Mouse (Mus musculus): Measurements from ENCODE around the gene Syt14.

Gene Syt14

DNA sequence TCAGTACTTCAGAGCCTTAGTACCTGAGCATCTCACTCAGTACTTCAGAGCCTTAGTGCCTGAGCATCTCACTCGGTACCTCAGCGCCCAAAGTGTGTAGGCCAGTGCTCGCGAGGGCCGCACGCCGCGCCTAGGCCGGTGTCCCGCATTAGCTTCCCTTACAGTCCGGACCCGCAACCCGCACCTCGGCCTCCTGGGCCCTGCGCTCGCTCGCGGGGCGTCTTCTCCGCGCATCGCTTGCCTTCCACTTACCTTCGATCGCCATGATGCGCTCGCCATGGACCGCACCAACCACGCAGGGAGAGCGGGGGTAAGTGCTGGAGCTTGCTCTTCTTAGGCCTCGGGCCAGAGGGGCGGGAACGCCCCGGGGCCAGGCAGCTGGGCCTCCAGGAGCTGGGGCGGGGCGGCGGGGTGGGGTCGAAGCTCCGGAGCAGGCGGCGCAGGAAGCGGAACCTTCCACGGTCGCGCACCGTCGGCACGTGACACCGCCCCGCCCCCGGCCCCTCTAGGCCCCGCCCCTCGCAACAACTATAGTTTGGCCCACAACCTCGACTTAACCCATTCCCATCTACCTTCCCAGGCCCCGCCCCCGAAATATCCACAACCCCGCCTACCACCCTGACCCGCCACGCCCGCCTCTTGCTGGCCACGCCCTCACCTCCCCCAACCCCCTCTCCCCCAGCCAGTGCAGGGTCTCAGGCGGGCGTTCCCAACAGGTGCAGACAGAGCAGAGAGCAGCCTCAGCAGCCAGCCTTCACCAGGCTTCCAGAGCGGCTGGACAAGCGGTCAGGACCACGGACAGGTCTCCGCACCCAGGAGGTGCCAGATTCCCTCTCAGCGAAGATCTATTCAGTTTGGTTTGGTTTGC lies at the start of gene Syt14:
Gene Syt14, minus strand, starts transcription at position 405 of the 868 bp plus-strand sequence.
- peak; percentile 2 for DNase-seq (ENCODE audit: low read depth)

DNA sequence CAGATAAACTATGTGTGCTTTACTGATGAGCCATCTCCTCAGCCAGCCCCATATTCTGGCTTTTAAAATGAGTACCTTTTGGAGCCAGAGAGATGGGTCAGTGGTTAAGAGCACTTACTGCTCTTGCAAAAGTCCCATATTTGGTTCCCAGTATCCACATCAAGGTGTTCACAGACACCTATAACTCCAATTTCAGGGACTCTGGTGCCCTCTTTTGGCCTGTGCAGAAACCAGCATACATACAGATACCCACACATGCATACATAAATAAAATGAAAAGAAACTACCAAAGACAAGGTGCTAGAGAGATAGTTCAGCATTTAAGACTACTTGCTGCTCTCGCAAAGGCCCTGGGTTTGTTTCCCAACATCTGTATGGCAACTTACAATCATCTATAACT lies 48.4 kb upstream of the Syt14 start:
- DNase-seq (ENCODE audit: low read depth): no peak

DNA sequence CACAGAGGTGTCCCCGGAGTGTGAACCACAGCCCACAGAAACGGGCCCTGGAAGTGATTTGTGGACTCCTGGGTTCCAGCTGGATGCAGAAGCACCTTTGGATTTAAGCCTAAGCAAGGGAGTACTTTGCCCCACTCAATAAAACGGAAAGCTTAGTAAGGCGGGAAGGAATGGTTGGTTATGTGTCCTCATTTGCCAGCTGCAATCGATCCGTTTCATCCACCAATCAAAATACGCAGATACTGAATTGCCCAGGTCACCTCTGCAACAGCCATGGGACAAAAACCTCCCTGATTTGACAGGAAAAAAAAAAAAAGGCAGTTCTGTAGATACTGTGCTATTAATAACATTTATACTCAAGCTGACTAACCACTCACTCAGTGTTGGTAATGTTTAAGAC lies 47.5 kb upstream of the Syt14 start:
- no peak for DNase-seq (ENCODE audit: low read depth)

DNA sequence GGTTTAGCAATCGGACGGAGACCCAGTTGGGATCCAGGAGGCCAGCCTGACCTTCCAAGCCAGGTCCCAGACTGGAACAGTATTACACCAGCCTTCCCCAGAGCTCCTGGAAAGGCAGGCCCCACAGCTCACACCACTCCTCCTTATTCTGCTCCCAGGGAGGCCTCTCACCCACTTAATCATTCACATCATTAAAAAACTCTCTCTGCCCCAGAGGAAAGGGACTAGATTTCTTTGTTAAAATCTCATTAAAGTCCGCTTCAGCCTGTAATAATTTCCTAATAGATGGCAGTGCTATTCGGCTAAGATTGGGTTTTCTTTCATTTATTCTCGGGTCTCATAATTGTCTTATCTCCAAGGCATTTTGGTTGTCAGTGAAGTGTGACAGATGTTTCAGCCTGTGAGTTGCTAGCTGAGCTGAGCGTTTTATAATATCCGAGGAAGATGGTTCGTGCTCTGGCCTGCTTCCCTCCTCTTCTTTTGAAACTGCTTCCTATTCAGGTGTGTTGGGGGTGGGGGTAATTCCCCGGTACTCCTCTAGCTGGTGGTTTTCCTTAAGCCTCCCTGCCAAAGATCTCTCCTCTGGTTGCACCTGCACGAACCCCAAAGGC lies 46.8 kb upstream of the Syt14 start:
- no peak for DNase-seq (ENCODE audit: low read depth)

DNA sequence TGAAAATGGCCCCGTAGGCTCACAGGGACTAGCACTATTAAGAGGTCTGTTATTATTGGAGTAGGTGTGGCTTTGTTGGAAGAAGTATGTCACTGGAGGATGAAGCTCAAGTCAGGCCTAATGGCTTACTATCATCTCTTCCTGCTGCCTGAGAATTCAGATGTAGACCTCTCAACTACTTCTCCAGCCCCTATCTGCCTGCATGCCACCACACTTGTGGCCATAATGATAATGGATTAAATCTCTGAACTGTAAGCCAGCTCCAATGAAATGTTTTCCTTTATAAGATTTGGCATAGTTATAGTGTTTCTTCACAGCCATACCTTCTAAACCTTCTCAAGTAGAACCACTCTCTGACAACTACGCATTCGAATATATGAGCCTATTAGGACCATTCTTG lies 27.0 kb upstream of the Syt14 start:
- no peak for DNase-seq (ENCODE audit: low read depth)

DNA sequence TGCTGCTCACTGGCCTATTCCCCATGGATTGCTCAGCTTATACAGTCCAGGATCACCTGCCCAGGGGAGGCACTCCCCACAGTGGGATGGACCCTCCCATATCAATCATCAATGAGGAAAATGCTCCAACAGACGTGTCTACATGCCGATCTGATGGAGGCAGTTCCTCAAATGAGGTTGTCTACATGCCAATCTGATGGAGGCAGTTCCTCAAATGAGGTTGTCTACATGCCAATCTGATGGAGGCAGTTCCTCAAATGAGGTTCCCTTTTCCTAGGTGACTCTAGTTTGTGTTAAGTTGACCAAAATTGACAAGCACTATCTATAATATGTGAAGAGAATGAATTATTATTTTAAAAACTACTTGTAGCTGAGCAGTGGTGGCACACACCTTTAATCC lies 24.6 kb upstream of the Syt14 start:
- DNase-seq (ENCODE audit: low read depth): no peak

DNA sequence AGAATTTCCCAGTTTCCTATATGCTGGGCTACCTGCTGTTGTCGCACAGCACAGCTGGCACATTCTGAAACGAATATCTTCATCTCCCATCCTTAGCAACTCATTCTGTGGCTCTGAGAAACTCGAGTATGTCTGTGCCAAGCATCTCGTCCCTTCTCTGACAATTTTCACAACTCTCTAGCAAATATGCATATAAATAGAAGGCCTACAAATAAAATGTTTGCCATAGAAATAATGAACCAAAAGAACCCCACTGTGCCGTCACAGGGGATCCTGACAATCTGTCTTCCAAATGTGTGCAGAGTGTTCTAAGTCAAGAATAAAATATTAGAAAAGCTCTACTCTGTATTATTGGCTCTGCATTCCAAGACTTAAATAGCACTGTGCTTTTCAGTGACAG lies 24.0 kb upstream of the Syt14 start:
- no peak for DNase-seq (ENCODE audit: low read depth)

DNA sequence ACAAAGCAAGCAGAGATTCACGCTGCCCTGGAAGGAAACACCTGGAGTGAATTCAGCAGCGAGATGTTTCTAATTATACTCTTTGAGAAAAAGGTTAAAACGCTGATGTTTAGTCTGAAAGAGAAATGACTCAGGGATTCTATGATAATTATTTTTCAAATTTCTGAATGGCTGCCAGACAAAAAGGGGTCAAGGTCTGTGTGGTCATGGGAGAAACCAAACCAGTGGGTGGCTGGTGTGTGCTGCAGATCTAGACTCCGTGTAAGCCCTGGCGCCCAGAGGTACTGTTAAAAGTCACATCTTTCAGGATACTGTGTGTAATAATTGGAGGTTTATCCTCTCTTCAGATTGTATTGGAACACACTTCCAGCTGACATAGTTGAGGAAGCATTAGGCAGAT lies 18.8 kb upstream of the Syt14 start:
- no peak for DNase-seq (ENCODE audit: low read depth)

DNA sequence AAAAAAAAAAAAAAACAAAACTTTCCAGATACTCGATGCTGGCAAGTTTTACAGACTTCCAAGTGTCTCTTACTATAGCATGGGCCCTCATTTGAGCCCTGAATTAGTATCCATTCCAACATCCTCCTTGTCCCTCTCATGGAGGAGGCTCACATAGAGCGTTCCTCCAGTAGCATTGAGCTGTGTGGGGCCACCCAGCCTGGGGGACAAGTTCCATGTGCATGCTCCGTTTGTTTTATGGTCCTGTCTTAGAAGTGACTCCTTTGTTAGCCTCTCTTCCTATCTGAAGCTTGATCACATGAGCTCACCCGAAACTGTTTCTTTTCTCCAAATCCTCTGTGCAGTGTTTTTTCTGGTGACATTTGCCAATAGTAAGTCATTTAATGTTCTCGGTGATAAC lies 17.5 kb upstream of the Syt14 start:
- no peak for DNase-seq (ENCODE audit: low read depth)

DNA sequence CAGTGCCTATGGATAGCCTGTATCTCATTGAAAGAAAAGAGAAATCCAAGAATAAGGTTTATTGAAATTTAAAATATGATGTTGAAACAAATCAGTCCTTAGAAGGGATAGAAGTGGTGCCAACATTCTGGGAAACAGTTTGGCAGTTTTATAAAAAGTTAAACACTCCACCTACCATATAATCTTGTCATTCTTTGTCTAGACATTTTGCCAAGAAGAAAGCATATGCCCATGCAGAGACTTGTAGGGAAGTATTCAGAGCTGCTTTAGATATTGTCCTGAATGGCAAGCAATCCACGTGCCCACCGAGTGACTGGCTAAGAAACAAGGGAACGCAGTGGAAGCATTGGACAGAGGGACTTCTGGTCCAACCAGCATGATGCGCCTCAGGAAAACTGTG lies 12.0 kb upstream of the Syt14 start:
- DNase-seq (ENCODE audit: low read depth): no peak

DNA sequence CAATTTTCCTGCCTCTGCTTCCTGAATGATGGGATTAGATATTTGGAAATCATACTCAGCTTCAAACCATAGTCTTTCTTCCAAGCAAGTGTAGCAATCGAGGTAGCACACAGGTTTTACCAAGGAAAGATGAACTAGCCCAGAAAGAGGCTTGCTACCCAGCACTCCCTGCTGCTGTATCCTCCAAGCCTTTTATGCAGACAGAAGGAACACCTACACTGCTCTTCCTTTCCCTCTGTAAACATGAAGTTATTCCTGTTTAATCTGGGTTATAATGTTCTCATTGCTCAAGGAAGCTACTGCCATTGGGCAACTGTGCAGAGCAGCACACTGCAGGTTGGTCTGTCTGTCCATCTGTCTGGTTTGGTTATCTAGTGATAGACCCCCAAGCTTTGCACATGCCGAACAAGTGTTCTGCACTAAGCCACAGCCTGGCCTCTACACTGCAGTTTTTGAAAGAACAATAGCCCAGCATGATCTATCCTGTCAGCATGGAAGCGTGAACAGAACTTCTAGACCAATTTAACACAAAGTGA lies 7.3 kb upstream of the Syt14 start:
- no peak for DNase-seq (ENCODE audit: low read depth)

DNA sequence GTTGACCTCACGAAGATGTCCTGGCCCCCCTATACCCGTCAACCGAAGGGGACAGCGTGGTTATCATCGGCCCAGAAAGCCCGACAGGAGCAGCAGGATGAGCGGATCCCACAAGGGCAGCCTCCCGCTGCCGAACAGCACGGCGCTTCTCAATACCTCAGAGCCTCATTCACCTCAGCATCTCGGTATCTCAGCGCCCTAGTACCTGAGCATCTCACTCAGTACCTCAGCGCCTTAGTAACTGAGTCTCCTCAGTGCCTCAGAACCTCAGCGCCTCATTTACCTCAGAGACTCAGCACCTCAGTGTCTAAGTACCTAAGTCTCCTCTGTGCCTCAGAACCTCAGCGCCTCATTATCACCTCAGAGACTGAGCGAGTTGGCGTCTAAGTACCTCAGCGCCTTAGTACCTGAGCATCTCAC lies 614 bp downstream of the Syt14 start:
- DNase-seq (ENCODE audit: low read depth): no peak

DNA sequence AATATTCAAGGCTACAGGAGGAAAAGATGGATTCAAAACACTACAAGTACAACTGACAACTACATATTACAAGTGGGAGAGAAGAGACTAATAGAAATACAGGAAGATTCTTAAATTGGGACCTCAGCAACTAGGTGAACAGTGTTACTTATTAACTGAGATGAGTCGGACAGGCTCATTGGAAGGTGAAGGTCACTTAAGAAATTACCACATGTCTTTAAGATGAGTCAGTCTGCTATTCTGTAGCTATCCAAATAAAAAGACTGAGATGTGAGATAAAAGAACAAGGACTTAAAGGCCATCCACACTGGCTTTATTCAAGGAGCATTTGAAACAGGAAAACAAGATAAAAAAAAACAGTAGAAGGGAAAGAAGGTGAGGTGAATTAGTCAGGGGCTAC lies 11.3 kb downstream of the Syt14 start:
- DNase-seq (ENCODE audit: low read depth): no peak

DNA sequence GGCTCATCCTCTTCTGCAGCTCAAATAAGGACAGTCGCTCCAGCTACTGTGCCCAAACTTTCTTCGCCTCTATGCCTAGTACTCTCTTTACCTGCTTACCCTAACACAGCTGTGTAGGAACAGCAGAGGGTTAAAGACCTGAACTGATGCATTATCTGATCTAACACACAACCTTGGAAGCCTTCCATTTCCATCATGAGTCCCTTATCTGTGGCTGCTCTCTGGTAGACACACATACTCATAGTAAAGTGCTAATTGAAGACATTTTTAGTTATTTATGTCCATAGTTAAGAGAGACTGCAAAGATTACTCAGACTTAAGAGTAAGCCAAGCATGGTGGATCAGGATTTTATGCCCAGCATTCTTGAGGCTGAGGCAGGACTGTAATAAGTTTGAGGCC lies 23.2 kb downstream of the Syt14 start:
- DNase-seq (ENCODE audit: low read depth): no peak

DNA sequence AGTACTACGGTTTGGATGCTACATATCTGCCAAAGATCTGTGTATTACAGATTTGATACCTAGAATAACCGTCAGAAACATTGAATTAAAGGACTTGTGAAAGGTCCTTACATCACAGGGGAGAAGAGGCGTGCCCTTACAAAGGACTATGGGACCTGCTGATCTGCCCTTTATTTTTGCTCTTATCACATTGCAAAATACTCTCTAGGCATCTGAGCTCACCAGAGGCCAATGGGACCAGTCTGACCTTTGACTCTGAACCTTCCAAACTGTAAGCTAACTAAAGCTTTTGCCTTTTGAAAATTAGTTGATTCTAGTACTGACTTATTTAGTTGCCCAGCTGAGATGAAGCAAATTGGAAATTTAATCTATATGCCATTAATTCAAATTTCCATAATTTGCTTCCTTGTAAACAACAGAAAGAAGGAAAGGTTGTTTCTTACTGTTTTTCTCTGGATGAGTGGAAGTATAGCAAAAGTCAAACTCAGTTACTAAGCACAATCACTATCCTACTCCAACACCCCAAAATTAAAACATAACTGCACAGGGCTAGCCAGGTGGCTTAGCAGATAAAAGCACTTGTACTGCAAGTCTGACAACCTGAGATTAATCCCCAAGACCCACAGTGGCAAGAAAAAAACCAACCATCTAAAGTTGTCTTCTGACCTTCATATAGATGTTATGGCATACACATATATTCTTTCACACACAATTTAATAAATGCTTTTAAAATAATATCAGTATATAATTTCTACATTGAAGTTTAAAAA lies 24.4 kb downstream of the Syt14 start:
- DNase-seq (ENCODE audit: low read depth): no peak

DNA sequence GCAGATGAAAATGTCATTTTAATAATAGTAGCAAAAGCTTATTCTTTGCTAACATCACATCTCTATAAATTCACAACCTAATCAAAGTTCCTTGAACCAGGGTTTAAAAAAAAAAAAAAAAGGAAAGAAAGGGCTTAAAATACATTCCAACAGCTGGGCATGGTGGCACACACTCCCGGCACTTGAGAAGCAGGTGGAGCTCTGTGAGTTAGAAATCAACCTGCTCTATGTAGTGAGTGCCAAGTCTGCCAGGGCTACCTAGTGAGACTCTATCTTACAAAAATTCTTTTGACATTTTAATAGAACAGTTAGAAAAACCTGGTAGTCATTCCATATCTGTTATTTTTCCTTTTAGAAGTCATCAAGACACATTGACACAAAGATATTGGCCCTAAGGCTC lies 31.0 kb downstream of the Syt14 start:
- DNase-seq (ENCODE audit: low read depth): no peak

DNA sequence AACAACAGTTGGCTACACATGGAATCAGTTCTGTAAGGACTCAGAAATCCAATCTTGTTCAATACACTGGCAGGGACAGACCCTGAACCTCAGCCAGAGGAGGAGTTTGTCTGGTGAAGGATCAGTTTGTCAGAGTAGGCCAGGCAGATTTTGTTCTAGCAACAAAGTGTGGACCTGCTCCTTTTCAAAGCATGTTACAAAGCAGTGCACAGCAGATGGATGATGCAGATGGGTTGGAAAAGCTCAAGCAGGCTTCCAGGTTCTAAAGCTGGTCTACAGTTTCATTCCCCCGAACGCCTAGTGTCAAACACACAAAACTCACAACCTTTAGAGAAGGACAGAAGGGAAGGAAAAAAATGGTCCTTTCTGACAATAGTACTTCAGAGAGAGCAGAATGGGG lies 31.6 kb downstream of the Syt14 start:
- no peak for DNase-seq (ENCODE audit: low read depth)

DNA sequence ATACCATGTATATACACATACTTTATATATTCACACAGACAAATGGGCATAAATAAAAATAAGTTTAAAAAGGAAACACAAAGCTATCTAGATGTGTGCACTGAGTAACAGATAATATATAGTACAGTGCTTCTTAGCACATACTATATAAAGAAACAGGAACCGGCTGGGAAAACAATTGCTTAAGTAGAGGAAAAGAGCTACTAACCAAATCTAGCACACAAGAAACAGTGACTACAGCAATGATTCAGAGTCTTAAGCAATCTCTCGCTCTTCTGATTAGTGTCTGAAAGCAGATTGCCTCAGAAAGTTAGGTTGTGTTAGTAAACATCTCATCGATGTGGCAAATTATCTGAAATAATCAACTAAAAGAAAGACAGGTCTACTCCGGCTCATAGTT lies 33.3 kb downstream of the Syt14 start:
- no peak for DNase-seq (ENCODE audit: low read depth)

DNA sequence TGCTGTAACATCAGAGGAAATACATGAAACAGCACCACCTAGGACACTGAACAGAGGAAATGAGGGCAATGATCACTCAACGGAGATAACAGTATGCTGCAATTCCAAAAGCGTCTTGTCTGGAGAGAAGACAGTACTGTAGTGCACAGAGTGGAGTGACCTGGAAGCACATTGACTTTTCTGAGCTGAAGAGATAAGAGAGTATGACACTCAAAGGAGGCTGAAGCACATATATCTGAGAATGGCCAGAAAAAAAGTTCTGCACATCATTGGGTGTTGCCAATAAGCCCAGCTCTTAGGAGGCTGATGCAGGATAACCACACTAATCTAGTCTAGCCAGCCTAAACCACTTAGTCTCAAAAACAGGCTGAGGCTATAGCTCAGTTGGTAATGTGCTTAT lies 34.0 kb downstream of the Syt14 start:
- DNase-seq (ENCODE audit: low read depth): no peak

DNA sequence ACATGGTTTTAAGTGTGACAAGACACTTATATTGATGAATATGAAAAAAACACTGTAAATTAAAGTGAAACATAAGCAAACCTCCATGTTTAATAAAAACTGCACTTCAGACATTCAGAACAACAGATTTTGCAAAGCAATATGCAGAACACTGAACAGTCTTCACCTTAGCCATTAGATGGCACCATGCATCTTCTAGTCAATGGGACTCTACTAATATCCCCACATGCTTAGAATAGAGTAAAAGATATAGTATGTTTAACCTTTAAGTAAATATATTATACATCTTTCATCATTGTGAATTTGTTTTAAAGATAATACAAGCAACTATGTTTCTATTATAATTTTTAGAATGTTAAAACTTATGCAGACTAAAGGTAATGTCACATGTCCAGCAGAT lies 34.7 kb downstream of the Syt14 start:
- DNase-seq (ENCODE audit: low read depth): peak; percentile 2

DNA sequence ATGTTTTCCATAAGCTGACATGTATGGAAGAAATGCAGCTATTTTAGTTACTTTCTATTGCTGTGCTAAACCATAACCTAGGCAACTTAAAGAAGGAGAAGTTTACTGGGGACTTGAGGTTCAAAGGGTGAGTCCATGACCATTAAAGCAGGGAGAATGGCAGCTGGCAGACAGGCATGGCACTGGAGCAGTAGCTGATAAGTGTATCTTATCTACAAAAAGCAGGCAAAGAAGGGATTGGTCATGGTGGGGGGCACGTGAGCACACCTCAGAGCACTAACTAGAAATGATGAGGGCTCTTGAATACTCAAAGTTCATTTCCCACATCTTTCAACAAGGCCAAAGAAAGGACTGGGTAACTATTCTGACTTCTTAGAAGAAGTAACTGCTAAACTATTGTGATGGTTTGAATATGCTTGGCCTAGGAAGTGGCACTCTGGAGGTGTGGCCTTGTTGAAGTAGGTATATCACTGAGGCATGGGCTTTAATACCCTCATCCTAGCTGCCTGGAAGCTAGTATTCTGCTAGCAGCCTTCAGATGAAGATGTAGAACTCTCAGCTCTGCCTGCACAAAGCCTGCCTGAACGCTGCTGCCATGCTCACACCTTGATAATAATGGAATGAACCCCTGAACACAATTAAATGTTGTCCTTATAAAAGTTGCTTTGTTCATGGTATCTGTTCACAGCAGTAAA lies 41.2 kb downstream of the Syt14 start:
- no peak for DNase-seq (ENCODE audit: low read depth)

DNA sequence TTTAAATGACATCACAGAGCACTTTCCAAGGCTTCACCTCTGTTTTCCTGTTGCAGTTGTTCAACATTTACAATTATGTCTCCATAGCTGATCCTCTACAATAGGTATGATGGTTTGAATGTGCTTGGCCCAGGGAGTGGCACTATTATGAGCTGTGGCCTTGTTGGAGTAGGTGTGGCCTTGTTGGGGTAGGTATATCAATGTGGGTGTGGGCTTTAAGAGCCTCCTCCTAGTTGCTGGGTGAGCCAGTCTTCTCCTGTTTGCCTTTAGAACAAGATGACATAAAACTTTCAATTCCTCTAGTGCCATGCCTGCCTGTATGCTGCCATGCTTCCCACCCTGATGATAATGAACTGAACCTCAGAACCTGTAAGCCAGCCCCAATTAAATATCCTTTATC lies 42.1 kb downstream of the Syt14 start:
- no peak for DNase-seq (ENCODE audit: low read depth)

Data from fibroblast of lung, adult 2 months (primary cell).